Mouse (Mus musculus) CD4-positive, CD25-positive, alpha-beta regulatory T cell, adult 2 months (primary cell): ENCODE results near the gene Grb10.

Experiments used
- DNase-seq: peaks from one replicate; pipeline ENCODE4 v3.0.0-alpha.2; 2012; ENCODE audit warnings: low read depth, low spot score

Gene Grb10

GRCm38 (mm10) chr11:12038470-12038985, at the start of gene Grb10:
Gene Grb10, minus strand, starts transcription at chr11:12038683.
- no peak for DNase-seq

GRCm38 (mm10) chr11:12081638-12082037, 43.2 kb upstream of the Grb10 start:
- no peak for DNase-seq

GRCm38 (mm10) chr11:12079231-12079630, 40.7 kb upstream of the Grb10 start:
- no peak for DNase-seq

GRCm38 (mm10) chr11:12075449-12075848, 37.0 kb upstream of the Grb10 start:
- no peak for DNase-seq

GRCm38 (mm10) chr11:12073394-12074226, 35.1 kb upstream of the Grb10 start:
- DNase-seq, result no peak

- DNase-seq, result no peak
These were observed 33.8 kb upstream of the Grb10 start for GRCm38 (mm10) chr11:12072322-12072721.

GRCm38 (mm10) chr11:12059005-12059404, 20.5 kb upstream of the Grb10 start:
- DNase-seq, result no peak

GRCm38 (mm10) chr11:12048547-12049327, 10.3 kb upstream of the Grb10 start:
- DNase-seq, result no peak

- no peak for DNase-seq
These were observed 9.7 kb upstream of the Grb10 start for GRCm38 (mm10) chr11:12048135-12048534.

- no peak for DNase-seq
These were observed 5.8 kb upstream of the Grb10 start for GRCm38 (mm10) chr11:12044245-12044644.

GRCm38 (mm10) chr11:12041787-12042186, 3.3 kb upstream of the Grb10 start:
- no peak for DNase-seq

GRCm38 (mm10) chr11:12041379-12041778, 2.9 kb upstream of the Grb10 start:
- DNase-seq, result no peak

GRCm38 (mm10) chr11:12040391-12040790, 1.9 kb upstream of the Grb10 start:
- no peak for DNase-seq

GRCm38 (mm10) chr11:12039748-12040147, 1.3 kb upstream of the Grb10 start:
- DNase-seq, result no peak

- no peak for DNase-seq
These were observed 615 bp upstream of the Grb10 start for GRCm38 (mm10) chr11:12039098-12039497.

- no peak for DNase-seq
These were observed 604 bp downstream of the Grb10 start for GRCm38 (mm10) chr11:12037689-12038469.

GRCm38 (mm10) chr11:12037075-12037686, 1.3 kb downstream of the Grb10 start:
- DNase-seq, result no peak

GRCm38 (mm10) chr11:12035916-12036910, 2.3 kb downstream of the Grb10 start:
- no peak for DNase-seq

- no peak for DNase-seq
These were observed 3.2 kb downstream of the Grb10 start for GRCm38 (mm10) chr11:12035324-12035723.

GRCm38 (mm10) chr11:12034781-12035180, 3.7 kb downstream of the Grb10 start:
- DNase-seq, result no peak
